In the genomic region with DNA sequence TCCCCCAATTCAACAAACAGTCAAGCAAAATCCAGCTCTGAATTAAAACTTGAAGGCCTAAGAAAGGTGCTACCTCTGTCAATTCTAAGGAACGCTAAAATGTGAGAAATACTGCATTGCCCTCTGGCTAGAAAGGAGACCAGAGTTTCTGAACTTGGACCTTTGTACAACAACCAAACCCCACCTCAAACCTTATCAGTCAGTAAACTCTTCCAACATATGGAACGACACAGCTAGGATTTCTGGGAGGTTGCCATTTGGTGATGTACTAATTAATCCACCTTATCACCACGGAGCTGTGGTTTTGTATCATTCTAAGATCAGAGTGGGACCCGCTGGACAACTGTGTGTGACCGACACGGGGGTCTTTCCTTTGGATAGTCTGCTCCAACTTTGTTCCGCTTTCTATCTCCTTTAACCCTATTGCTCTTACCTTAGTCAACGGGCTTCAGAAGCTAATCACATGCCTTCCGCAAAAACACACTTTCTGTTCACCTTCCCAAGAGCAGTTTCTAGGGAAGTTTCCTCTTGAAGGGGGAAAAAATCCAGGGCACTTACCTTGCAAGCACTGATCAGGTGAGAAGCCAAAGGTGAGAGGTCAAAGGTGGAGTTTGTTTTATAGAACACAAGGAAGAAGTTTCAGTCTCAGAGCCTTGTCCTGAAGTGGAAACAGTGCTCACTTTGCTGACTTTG, we compare ENCODE assay signal across 15 mouse cellular contexts. TPM values are rescaled to one million over a fixed set of nuclear protein-coding genes. Genes with fewer than 3 reads are reported as not detected.
DNase-seq lines count a peak whose midpoint lies in the region; ATAC-seq and TF ChIP-seq lines count a peak whose summit lies in the region.
"Had no signal": no experiment of that assay in that cellular context is flagged by ENCODE, and none has a peak within 500 bp of the region (broad histone marks: within the 10 kb centered on the region; RNA-seq: fewer than 3 reads in every experiment).

No protein-coding gene starts in this region.

- intact Hi-C loops in heart, postnatal 10 days (cut with DNase I) = loop anchor here (5.0 kb wide), 1 partner anchor 244 kb away; no protein-coding TSS in a partner anchor

- TF ChIP-seq CTCF in lung, adult 2 months (IDR thresholded peaks at IDR 0.05; ENCODE audit: insufficient read depth, low read length) = no peak
- no peak for TF ChIP-seq CTCF in small intestine, adult 2 months (IDR thresholded peaks at IDR 0.05; ENCODE audit: extremely low read depth, insufficient read length, insufficient replicate concordance, low read depth, low read length)

- no peak overlapping the region for H3K9ac ChIP-seq in heart, embryonic 16.5 days (ENCODE audit: low read length)
- no peak overlapping the region for H3K9ac ChIP-seq in intestine, embryonic 15.5 days
- H3K9ac ChIP-seq: embryonic facial prominence, embryonic 12.5 days had no signal

- no peak for TF ChIP-seq POLR2A in lung, adult 2 months (IDR thresholded peaks at IDR 0.05; ENCODE audit: borderline replicate concordance, extremely low read depth, low read depth, low read length)
- TF ChIP-seq POLR2A in small intestine, adult 2 months (IDR thresholded peaks at IDR 0.05; ENCODE audit: low read depth, low read length) = no peak

- no peaks in the 10 kb centered on the region for H3K9me3 ChIP-seq in heart, embryonic 16.5 days (replicated peaks; ENCODE audit: control insufficient read depth, low read length)
- no peaks in the 10 kb centered on the region for H3K9me3 ChIP-seq in intestine, embryonic 15.5 days
- H3K9me3 ChIP-seq: embryonic facial prominence, embryonic 12.5 days; forebrain, embryonic 10.5 days; heart, embryonic 10.5 days; megakaryocyte, embryonic 14.5 days had no signal

- no peaks in the 10 kb centered on the region for H3K27me3 ChIP-seq in heart, embryonic 16.5 days (ENCODE audit: control insufficient read depth, insufficient read depth, low read length)
- no peaks in the 10 kb centered on the region for H3K27me3 ChIP-seq in intestine, embryonic 15.5 days (replicated peaks)
- H3K27me3 ChIP-seq in small intestine, adult 2 months (ENCODE audit: control insufficient read depth, insufficient read depth, low read length) = no peaks in the 10 kb centered on the region
- H3K27me3 ChIP-seq: embryonic facial prominence, embryonic 12.5 days; megakaryocyte, embryonic 14.5 days had no signal

- no peak overlapping the region for H3K27ac ChIP-seq in heart, embryonic 16.5 days (ENCODE audit: low read length)
- H3K27ac ChIP-seq in intestine, embryonic 15.5 days = peak overlapping the region; percentile 33; the same call in 1 of the 2 replicates
- H3K27ac ChIP-seq in small intestine, adult 2 months (ENCODE audit: insufficient read depth, low read depth, low read length) = peak overlapping the region; percentile 98
- H3K27ac ChIP-seq: embryonic facial prominence, embryonic 12.5 days; forebrain, embryonic 10.5 days; heart, embryonic 10.5 days had no signal

- DNase-seq in heart, postnatal 10 days = no peak
- DNase-seq in lung, adult 2 months = no peak
- DNase-seq in lung, postnatal 25 days (ENCODE audit: low spot score) = no peak
- no peak for DNase-seq in thymus, postnatal 25 days
- DNase-seq: cerebellum, adult 11 months; thymus, adult 18-20 months had no signal

- ATAC-seq in heart, embryonic 16.5 days (replicated peaks; ENCODE audit: extremely low read depth, insufficient read depth, low FRiP score) = no peak
- peak; percentile 64 for ATAC-seq in intestine, embryonic 15.5 days
- ATAC-seq: hindbrain, embryonic 16.5 days had no signal

- 75% methylated on average over 9 of the region's 9 CpGs for WGBS in heart, embryonic 16.5 days
- WGBS in lung, adult 2 months = 77% methylated on average over 9 of the region's 9 CpGs
- 65% methylated on average over 9 of the region's 9 CpGs for WGBS in intestine, embryonic 15.5 days
- 29% methylated on average over 9 of the region's 9 CpGs for WGBS in small intestine, adult 2 months

- H3K4me1 ChIP-seq in heart, embryonic 16.5 days (ENCODE audit: control insufficient read depth, insufficient read depth, low read length) = no peaks in the 10 kb centered on the region
- H3K4me1 ChIP-seq in lung, adult 2 months (ENCODE audit: control insufficient read depth, insufficient read depth, low read length) = no peaks in the 10 kb centered on the region; the same call in 1 of the 2 replicates
- 0 out of 2 replicates have a peak, but pooled peaks cover 2% of the 10 kb centered on the region for H3K4me1 ChIP-seq in intestine, embryonic 15.5 days (replicated peaks)
- H3K4me1 ChIP-seq in small intestine, adult 2 months (ENCODE audit: control insufficient read depth, insufficient read depth, insufficient read length, low read length) = peaks cover 18% of the 10 kb centered on the region; the same call in 1 of the 2 replicates
- H3K4me1 ChIP-seq: embryonic facial prominence, embryonic 12.5 days; heart, embryonic 10.5 days; megakaryocyte, embryonic 14.5 days had no signal

- peak overlapping the region; percentile 34 for H3K4me2 ChIP-seq in heart, embryonic 16.5 days (ENCODE audit: low read depth, low read length)
- H3K4me2 ChIP-seq in intestine, embryonic 15.5 days (replicated peaks) = peak overlapping the region; percentile 30
- H3K4me2 ChIP-seq: embryonic facial prominence, embryonic 12.5 days had no signal

- H3K4me3 ChIP-seq in heart, embryonic 16.5 days (ENCODE audit: low read length) = 0 out of 2 replicates have a peak overlapping the region, but pooled peaks have one; percentile 4
- H3K4me3 ChIP-seq in lung, adult 2 months (replicated peaks; ENCODE audit: extremely low read depth, low read depth, low read length) = peak overlapping the region; percentile 25
- H3K4me3 ChIP-seq in intestine, embryonic 15.5 days (replicated peaks) = no peak overlapping the region
- peak overlapping the region; percentile 50 for H3K4me3 ChIP-seq in small intestine, adult 2 months (ENCODE audit: low read depth, low read length)
- H3K4me3 ChIP-seq: embryonic facial prominence, embryonic 12.5 days; forebrain, embryonic 10.5 days; heart, embryonic 10.5 days; megakaryocyte, embryonic 14.5 days had no signal

- H3K36me3 ChIP-seq in heart, embryonic 16.5 days (ENCODE audit: control insufficient read depth, insufficient read depth) = no peaks in the 10 kb centered on the region
- H3K36me3 ChIP-seq in intestine, embryonic 15.5 days = no peaks in the 10 kb centered on the region
- peaks cover 14% of the 10 kb centered on the region for H3K36me3 ChIP-seq in small intestine, adult 2 months (ENCODE audit: control insufficient read depth, insufficient read depth, low read length)
- H3K36me3 ChIP-seq: embryonic facial prominence, embryonic 12.5 days; forebrain, embryonic 10.5 days; heart, embryonic 10.5 days had no signal

RNA-seq across cellular contexts. Expression of a gene that starts 0.5 kb away (rescaled TPM):
- 0.30 and 0.37 TPM in 2 replicates for polyA plus RNA-seq in heart, embryonic 16.5 days (2015; fragmentation: Nextera tagmentation; extraction: Ambion mirVana)
- under 1 TPM in 1 of 2 experiments, not detected in 1; 0.27 TPM for total RNA-seq in heart, postnatal 10 days (2021)
- 1.7 and 2.4 TPM in 2 replicates for polyA plus RNA-seq in lung, adult 2 months (2012; rRNA removed)
- polyA plus RNA-seq in intestine, embryonic 15.5 days (2015; fragmentation: Nextera tagmentation; extraction: Ambion mirVana) = 6.8 and 7.4 TPM in 2 replicates
- 5.5 and 14.1 TPM in 2 replicates for polyA plus RNA-seq in small intestine, adult 2 months (2012; rRNA removed)
- total RNA-seq: monocyte, adult 5-6 weeks had no signal

RNA-seq across cellular contexts. Expression of a gene that starts 53.1 kb away (rescaled TPM):
- polyA plus RNA-seq in heart, embryonic 16.5 days (2015; fragmentation: Nextera tagmentation; extraction: Ambion mirVana) = 12.1 and 12.4 TPM in 2 replicates
- 10 to 100 TPM; 33.4 to 41.8 TPM for total RNA-seq in heart, postnatal 10 days (2021)
- polyA plus RNA-seq in lung, adult 2 months (2012; rRNA removed) = 173 and 219 TPM in 2 replicates
- polyA plus RNA-seq in intestine, embryonic 15.5 days (2015; fragmentation: Nextera tagmentation; extraction: Ambion mirVana) = 16.9 and 20.4 TPM in 2 replicates
- 1.7 and 3.0 TPM in 2 replicates for polyA plus RNA-seq in small intestine, adult 2 months (2012; rRNA removed)
- total RNA-seq: monocyte, adult 5-6 weeks had no signal
